Mouse (Mus musculus) stomach, embryonic 16.5 days (tissue): ENCODE data around the gene Gatb. TPM values are rescaled to one million over a fixed set of nuclear protein-coding genes. Genes with fewer than 3 reads are reported as not detected.

Experiments used
- ATAC-seq: fragments of 200-750 bp; cut with Nextera tagmentation; 2 replicates; pipeline ENCODE4 v1.8.0; 2017; ENCODE audit warnings: moderate number of reproducible peaks, moderate TSS enrichment; ENCODE audit not compliant: insufficient read depth, low FRiP score
- H3K27ac ChIP-seq: fragments of 300-500 bp; sonication (generic); 2 replicates; pipeline ENCODE4 v1.5.1; 2014; ENCODE audit warnings: low read length
- H3K27me3 ChIP-seq: fragments of 300-500 bp; sonication (generic); 2 replicates; pipeline ENCODE4 v1.6.1; 2014; ENCODE audit warnings: low read length, control low read depth, mixed read lengths; ENCODE audit not compliant: control insufficient read depth, insufficient read depth
- H3K36me3 ChIP-seq: fragments of 300-500 bp; sonication (generic); 2 replicates; pipeline ENCODE4 v1.6.1; 2014; ENCODE audit warnings: low read length; ENCODE audit not compliant: control insufficient read depth, insufficient read depth
- H3K4me1 ChIP-seq: fragments of 300-500 bp; sonication (generic); 2 replicates; pipeline ENCODE4 v1.6.1; 2014; ENCODE audit warnings: low read length, control low read depth, mixed read lengths; ENCODE audit not compliant: control insufficient read depth, insufficient read depth
- H3K4me2 ChIP-seq: fragments of 300-500 bp; sonication (generic); 2 replicates; pipeline ENCODE4 v1.6.1; 2014; ENCODE audit warnings: low read depth, low read length, mixed read lengths
- H3K4me3 ChIP-seq: fragments of 300-500 bp; sonication (generic); replicated peaks from 2 replicates; pipeline ENCODE4 v1.5.1; 2014; ENCODE audit warnings: mild to moderate bottlenecking, low read length
- H3K9ac ChIP-seq: fragments of 300-500 bp; sonication (generic); 2 replicates; pipeline ENCODE4 v1.6.1; 2014; ENCODE audit warnings: low read length
- H3K9me3 ChIP-seq: fragments of 300-500 bp; sonication (generic); replicated peaks from 2 replicates; pipeline ENCODE4 v1.6.1; 2016; ENCODE audit warnings: low read length, control low read depth; ENCODE audit not compliant: control insufficient read depth
- WGBS: fragments of 180-500 bp; shearing (Covaris S2); extraction: QIAGEN DNeasy Blood & Tissue Kit; methylation state at CpG from one replicate; pipeline ENCODE4 v1.1.7; 2014; 5-methylcytosine and 5-hydroxymethylcytosine counted together
- polyA plus RNA-seq: library from polyadenylated mRNA; unstranded; fragments of >200 nt; fragmentation: Nextera tagmentation; extraction: Ambion mirVana; gene quantifications from 2 replicates; pipeline ENCODE4 v1.2.1, GENCODE M21; 2015

The Gatb gene
- polyA plus RNA-seq, 1 experiment from 2014 or later, result 24.2 TPM

DNA sequence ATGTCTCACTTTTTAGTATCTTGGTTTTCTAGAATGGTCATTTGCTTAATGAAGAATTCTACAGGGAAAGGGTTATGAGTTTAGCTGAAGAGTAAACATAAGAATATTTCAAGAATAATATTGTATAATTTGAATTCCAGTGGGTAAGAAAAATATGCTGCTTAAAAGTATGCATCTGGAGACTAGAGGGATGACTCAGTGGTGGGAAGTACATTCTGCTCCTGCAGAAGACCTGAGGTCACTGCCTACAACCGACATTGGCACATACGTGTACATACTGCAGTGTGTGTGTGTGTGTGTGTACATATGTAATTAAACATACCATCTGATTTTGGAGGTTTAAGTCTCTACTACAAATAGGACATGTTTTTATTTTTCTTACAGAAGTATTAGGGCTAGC is 61.7 kb downstream of the Gatb start:
- no peaks in the 10 kb centered on the region for H3K4me1 ChIP-seq
- no peaks in the 10 kb centered on the region for H3K36me3 ChIP-seq
- no peak for ATAC-seq
- 73% methylated on average over 2 of the region's 2 CpGs for WGBS
- no peak overlapping the region for H3K9ac ChIP-seq
- no peak overlapping the region for H3K4me2 ChIP-seq
- no peaks in the 10 kb centered on the region for H3K9me3 ChIP-seq
- H3K27ac ChIP-seq, result no peak overlapping the region
- no peak overlapping the region for H3K4me3 ChIP-seq
- H3K27me3 ChIP-seq, result no peaks in the 10 kb centered on the region

DNA sequence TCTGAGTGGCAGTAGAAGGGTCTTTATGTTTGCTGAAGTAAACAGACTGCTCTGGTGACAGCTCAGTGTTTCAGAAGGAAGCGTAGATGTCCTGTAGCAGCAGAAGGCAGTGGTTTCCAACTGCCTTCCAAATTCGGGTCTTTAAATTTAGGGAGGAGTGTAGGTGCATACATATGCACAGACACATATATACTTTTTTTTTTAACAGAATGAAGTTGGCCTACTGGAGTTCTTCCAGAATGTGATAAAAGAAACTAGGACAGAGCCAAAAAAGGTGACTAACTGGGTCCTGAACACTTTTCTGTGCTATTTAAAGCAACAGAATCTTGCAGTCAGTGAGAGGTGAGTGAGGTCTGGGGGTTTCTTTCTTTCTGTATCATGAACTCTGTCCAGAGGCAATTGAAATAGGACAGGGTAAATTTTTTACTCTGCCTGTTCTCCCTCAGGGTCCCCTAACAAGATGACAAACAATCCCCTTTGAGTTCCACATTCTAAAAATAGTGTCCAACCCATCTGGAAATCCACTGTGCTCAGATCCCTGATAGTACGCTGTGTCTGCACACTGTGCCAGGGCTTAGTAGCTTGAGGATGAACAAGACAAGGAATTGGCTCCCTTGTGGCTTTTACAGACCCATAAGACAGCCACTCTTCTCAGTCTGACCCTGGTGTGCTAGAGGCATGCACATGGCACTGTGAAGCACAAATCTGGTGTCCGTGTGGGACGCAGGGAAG is 63.0 kb downstream of the Gatb start:
- Histone ChIP-seq H3K4me1 (no peaks in the 10 kb centered on the region), H3K4me2 (no peak overlapping the region), H3K36me3 (no peaks in the 10 kb centered on the region), H3K27me3 (no peaks in the 10 kb centered on the region), H3K27ac (peak overlapping the region; percentile 24; the same call in 1 of the 2 replicates), H3K9me3 (no peaks in the 10 kb centered on the region), H3K9ac (no peak overlapping the region), H3K4me3 (no peak overlapping the region)
- WGBS, result 82% methylated on average over 5 of the region's 5 CpGs
- no peak for ATAC-seq

DNA sequence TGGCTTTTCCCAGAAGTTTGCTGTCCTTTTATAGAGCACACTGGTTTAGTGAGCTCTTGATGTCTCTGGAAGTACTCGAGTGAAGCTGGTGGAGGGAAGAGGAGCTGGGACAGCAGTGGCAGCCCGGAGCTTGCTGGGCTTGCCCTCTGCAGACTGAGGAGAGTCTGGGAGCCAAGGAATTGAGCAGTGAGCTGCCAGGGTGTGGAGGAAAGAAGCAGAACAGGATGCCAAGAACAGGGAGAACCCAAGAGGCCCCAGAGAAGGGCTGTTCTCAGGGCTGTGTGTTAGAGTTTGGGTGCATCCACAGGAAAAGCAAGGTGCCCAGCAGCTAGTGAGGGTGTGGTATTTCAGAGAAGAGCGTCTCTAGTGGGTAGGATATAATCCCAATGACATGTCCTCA is 67.8 kb downstream of the Gatb start:
- H3K27ac ChIP-seq, result peak overlapping the region; percentile 38; the same call in 1 of the 2 replicates
- no peaks in the 10 kb centered on the region for H3K36me3 ChIP-seq
- no peaks in the 10 kb centered on the region for H3K9me3 ChIP-seq
- H3K4me1 ChIP-seq, result no peaks in the 10 kb centered on the region
- no peak overlapping the region for H3K9ac ChIP-seq
- no peak overlapping the region for H3K4me2 ChIP-seq
- H3K27me3 ChIP-seq, result no peaks in the 10 kb centered on the region
- no peak for ATAC-seq
- H3K4me3 ChIP-seq, result no peak overlapping the region
- 81% methylated on average over 3 of the region's 3 CpGs for WGBS

DNA sequence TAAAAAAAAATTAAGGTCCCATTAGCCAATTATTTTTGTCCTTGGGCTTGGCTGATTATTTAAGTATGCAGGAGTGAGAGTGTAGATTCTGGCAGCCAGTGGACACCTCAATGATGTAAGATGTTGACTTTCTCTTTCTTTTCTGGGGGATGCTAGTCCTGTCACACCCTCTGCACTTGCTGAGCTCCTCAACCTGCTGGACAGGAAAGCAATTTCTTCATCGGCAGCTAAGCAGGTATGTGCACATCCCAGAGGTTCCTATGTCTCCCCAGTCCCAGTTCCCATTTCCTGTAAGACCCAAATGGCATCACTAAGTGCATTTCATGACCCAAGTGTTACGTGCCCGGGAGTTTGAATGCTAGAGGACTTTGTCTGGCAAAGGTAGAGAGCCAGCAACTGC is 70.9 kb downstream of the Gatb start:
- no peak overlapping the region for H3K4me2 ChIP-seq
- no peaks in the 10 kb centered on the region for H3K27me3 ChIP-seq
- no peak for ATAC-seq
- H3K36me3 ChIP-seq, result no peaks in the 10 kb centered on the region
- no peak overlapping the region for H3K27ac ChIP-seq
- H3K4me3 ChIP-seq, result no peak overlapping the region
- H3K4me1 ChIP-seq, result no peaks in the 10 kb centered on the region
- WGBS, result 85% methylated on average over 3 of the region's 3 CpGs
- H3K9ac ChIP-seq, result no peak overlapping the region
- H3K9me3 ChIP-seq, result no peaks in the 10 kb centered on the region

DNA sequence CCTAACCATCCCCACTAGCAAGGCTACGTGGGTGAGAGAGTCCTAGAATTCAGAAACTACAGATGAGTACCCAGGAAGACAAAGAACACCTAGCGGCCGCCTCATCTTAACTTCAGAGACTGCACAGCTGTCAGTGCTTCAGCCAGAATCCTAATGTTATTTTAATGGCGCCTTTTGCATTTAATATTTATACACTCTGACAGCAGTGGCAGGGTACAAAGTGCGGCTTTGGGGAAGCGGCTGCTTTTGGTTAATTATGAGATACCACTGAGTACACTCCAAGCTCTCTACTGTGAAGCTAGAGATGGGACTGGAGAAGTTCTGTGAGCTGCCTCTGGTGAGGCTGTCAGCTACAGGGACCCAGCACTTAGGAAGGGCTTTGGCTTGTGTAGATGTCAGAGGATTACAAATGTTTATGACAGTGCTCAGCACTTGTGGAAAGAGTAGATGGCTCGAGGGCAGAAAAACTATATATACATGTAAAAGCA is 71.6 kb downstream of the Gatb start:
- Histone ChIP-seq H3K4me2 (no peak overlapping the region), H3K27ac (no peak overlapping the region)
- whole genome bisulfite sequencing, result 56% methylated on average over 7 of the region's 7 CpGs

DNA sequence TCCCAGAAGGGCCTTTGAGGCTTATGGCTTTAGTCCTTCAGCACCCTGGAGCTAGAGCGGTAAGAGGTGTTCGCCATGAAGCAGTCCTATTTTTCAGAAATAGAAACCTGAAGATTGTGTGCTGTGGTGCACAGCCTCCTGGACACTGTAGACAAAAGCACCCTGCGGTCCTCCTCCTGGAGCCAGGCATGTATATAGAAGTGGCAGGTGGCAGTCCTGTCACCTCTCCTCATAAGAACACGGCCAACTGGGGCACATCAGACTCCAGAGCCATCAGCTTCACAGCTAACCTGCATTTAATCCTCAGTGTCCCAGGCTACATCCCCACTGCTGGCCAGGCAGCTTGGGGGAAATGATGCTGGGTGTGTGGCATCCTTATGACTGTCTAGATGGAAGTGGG is 75.3 kb downstream of the Gatb start:
- H3K9me3 ChIP-seq, result no peaks in the 10 kb centered on the region
- H3K27ac ChIP-seq, result no peak overlapping the region
- WGBS, result 95% methylated on average over 4 of the region's 4 CpGs
- no peak for ATAC-seq
- H3K4me1 ChIP-seq, result no peaks in the 10 kb centered on the region
- H3K4me2 ChIP-seq, result no peak overlapping the region
- no peak overlapping the region for H3K9ac ChIP-seq
- no peak overlapping the region for H3K4me3 ChIP-seq
- H3K27me3 ChIP-seq, result no peaks in the 10 kb centered on the region
- no peaks in the 10 kb centered on the region for H3K36me3 ChIP-seq

More for the DNA sequence above, 71.6 kb downstream of the Gatb start:
- H3K9ac ChIP-seq, result no peak overlapping the region
- ATAC-seq, result no peak
- no peaks in the 10 kb centered on the region for H3K9me3 ChIP-seq
- H3K27me3 ChIP-seq, result no peaks in the 10 kb centered on the region
- H3K4me1 ChIP-seq, result no peaks in the 10 kb centered on the region
- H3K4me3 ChIP-seq, result no peak overlapping the region
- no peaks in the 10 kb centered on the region for H3K36me3 ChIP-seq

DNA sequence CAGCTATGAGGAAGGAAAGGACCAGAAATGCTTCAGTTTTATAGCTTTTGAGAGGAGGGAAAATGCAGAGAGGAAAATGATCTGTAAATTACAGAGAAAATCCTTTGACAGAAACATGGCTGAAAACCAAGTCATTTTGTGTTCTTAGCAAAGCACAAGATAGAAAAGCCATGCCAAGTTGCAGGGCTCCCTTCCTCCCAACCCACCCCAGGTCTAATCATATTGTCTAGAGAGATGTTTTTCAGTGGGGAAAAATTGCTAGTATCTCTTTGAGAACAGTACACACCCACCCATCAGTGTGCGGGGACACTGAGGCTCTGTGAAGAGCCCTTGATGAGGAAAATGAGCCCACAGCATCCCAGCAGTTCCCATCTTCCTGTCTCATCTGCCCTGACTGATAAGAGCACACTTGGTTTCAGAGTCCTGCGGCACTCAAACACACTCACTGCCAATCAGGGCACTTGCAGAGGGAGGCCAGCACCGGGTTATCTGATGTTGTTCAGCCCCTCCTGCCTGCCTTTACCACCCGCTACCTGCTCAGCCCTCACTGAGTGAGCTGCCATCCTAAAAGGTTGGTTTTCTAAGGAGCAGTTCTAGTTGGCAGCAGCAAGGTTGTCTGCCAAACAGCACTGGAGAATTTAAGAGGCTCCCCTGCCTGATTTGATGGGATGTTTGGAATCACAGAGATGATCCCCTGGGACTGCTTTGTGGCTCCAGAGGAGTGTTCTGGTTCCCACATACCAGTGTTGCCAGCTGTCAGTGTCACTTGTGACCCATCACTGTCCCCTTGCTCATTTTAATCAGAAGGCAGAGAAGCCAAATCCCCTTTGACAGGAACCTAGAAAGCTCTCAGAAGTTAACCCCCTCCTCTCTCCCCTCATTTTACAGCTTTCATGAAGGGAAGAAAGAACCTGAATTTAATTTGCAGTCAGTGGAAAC is 79.1 kb downstream of the Gatb start:
- Histone ChIP-seq H3K9me3 (no peaks in the 10 kb centered on the region), H3K27me3 (no peaks in the 10 kb centered on the region), H3K9ac (no peak overlapping the region), H3K36me3 (no peaks in the 10 kb centered on the region), H3K27ac (no peak overlapping the region), H3K4me2 (no peak overlapping the region), H3K4me3 (no peak overlapping the region), H3K4me1 (no peaks in the 10 kb centered on the region)
- ATAC-seq, result no peak
- WGBS, result 71% methylated on average over 4 of the region's 4 CpGs

DNA sequence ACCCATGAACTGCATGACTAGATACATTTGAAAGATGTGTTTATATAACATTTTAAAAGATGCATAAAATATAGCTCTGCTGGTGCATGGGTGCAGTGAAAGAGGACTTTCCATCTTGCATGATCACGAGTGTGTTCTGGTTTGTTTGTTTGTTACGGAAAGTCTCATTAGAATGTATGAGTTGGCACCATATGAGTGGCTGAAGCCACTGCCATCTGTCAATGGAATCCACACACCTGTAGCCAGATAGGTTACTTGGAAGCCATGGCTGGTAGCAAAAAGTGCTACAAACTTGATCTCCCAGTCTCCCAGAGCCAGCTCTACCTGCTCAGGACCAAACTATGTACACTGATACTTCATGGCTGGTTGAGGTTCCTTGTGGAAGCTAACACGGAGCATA is 81.6 kb downstream of the Gatb start:
- Histone ChIP-seq H3K4me2 (no peak overlapping the region), H3K9me3 (no peaks in the 10 kb centered on the region), H3K36me3 (no peaks in the 10 kb centered on the region), H3K9ac (no peak overlapping the region), H3K27ac (no peak overlapping the region), H3K4me3 (no peak overlapping the region), H3K4me1 (no peaks in the 10 kb centered on the region), H3K27me3 (no peaks in the 10 kb centered on the region)
- ATAC-seq, result no peak
- 94% methylated on average over 3 of the region's 3 CpGs for WGBS

DNA sequence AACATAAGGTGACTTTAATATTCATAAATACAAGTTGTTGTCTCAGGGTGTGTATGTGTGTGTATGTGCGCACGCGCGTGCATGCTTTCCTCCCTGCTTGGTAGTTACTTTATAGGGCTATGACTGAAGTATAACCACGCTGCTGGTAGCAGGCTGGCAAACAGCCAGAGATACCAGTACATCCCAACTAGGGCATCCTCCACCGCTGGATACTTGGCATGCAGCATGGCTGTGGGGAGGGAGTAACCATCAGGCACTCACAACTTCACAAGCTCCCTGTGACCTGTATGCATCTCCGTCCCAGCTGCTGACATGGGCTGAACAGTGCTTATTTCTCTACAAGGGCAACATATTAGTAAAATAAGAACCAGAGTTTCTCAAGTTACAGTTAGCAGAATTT is 85.8 kb downstream of the Gatb start:
- 85% methylated on average over 7 of the region's 7 CpGs for WGBS
- Histone ChIP-seq H3K27ac (no peak overlapping the region), H3K9ac (no peak overlapping the region), H3K4me1 (no peaks in the 10 kb centered on the region), H3K9me3 (no peaks in the 10 kb centered on the region), H3K27me3 (no peaks in the 10 kb centered on the region), H3K4me2 (no peak overlapping the region), H3K4me3 (no peak overlapping the region), H3K36me3 (no peaks in the 10 kb centered on the region)
- ATAC-seq, result no peak
